Mouse (Mus musculus) G1E-ER4 (cell line): ENCODE results near the gene Trpm4. TPM values are rescaled to one million over a fixed set of nuclear protein-coding genes. Genes with fewer than 3 reads are reported as not detected.

Source experiments
- GATA1 ChIP-seq: IDR thresholded peaks from one replicate; pipeline ENCODE4 v1.8.0; 2012; ENCODE audit warnings: low read length, inconsistent platforms
- polyA plus RNA-seq: library from polyadenylated mRNA; stranded (reverse); fragments of >175 nt; gene quantifications from 2 replicates; pipeline ENCODE4 v1.2.3, GENCODE M21; 2012

The Trpm4 gene
- polyA plus RNA-seq, 1 experiment, result 0.13 TPM

GRCm38 (mm10) chr7:45253806-45254205, 79.8 kb downstream of the Trpm4 start:
- TF ChIP-seq GATA1, result no peak

Other genes starting within 250 kb of the Trpm4 start
- 1.2 and 1.8 TPM in 2 replicates for gene Rcn3, start 241.6 kb downstream of the Trpm4 start, polyA plus RNA-seq
- gene Fcgrt, start 229.9 kb downstream of the Trpm4 start, polyA plus RNA-seq, result 0.04 TPM in 1 of 2 replicates, not detected in the other
- gene Rps11, start 209.3 kb downstream of the Trpm4 start, polyA plus RNA-seq, result 236 and 428 TPM in 2 replicates
- 9,046 and 9,149 TPM in 2 replicates for gene Rpl13a, start 205.0 kb downstream of the Trpm4 start, polyA plus RNA-seq
- gene Gm45713, start 197.5 kb downstream of the Trpm4 start, polyA plus RNA-seq, result 1.5 and 3.9 TPM in 2 replicates
- 47.6 and 56.0 TPM in 2 replicates for gene Flt3l, start 197.3 kb downstream of the Trpm4 start, polyA plus RNA-seq
- gene Pih1d1, start 179.5 kb downstream of the Trpm4 start, polyA plus RNA-seq, result 93.6 and 96.2 TPM in 2 replicates
- 150 and 154 TPM in 2 replicates for gene Aldh16a1, start 179.2 kb downstream of the Trpm4 start, polyA plus RNA-seq
- gene Slc17a7, start 169.8 kb downstream of the Trpm4 start, polyA plus RNA-seq, result 0.06 and 0.09 TPM in 2 replicates
- not detected in 2 replicates for gene Gfy, start 154.2 kb downstream of the Trpm4 start, polyA plus RNA-seq
- gene Pth2, start 152.8 kb downstream of the Trpm4 start, polyA plus RNA-seq, result not detected in 2 replicates
- not detected in 2 replicates for gene Ccdc155, start 128.9 kb downstream of the Trpm4 start, polyA plus RNA-seq
- 0.13 TPM in 1 of 2 replicates, not detected in the other for gene Dkkl1, start 121.6 kb downstream of the Trpm4 start, polyA plus RNA-seq
- gene Tead2, start 118.0 kb downstream of the Trpm4 start, polyA plus RNA-seq, result not detected in 2 replicates
- 96.2 and 133 TPM in 2 replicates for gene Cd37, start 94.7 kb downstream of the Trpm4 start, polyA plus RNA-seq
- gene Slc6a16, start 92.7 kb downstream of the Trpm4 start, polyA plus RNA-seq, result not detected in 2 replicates
- gene Slc6a21, start 56.3 kb downstream of the Trpm4 start, polyA plus RNA-seq, result not detected in 2 replicates
- not detected in 2 replicates for gene Hrc, start 1.5 kb upstream of the Trpm4 start, polyA plus RNA-seq
- gene Ppfia3, start 33.2 kb upstream of the Trpm4 start, polyA plus RNA-seq, result 5.9 and 6.4 TPM in 2 replicates
- 3.0 and 3.6 TPM in 2 replicates for gene Lin7b, start 36.8 kb upstream of the Trpm4 start, polyA plus RNA-seq
- 1,207 and 1,386 TPM in 2 replicates for gene Snrnp70, start 62.0 kb upstream of the Trpm4 start, polyA plus RNA-seq
- gene Kcna7, start 71.9 kb upstream of the Trpm4 start, polyA plus RNA-seq, result not detected in 2 replicates
- gene Ntf5, start 79.9 kb upstream of the Trpm4 start, polyA plus RNA-seq, result 0.03 and 0.04 TPM in 2 replicates
- gene Lhb, start 87.0 kb upstream of the Trpm4 start, polyA plus RNA-seq, result not detected in 2 replicates
- gene Gys1, start 101.1 kb upstream of the Trpm4 start, polyA plus RNA-seq, result 28.8 TPM in 2 replicates
- gene Ruvbl2, start 104.3 kb upstream of the Trpm4 start, polyA plus RNA-seq, result 887 and 1,231 TPM in 2 replicates
- gene Ftl1, start 126.1 kb upstream of the Trpm4 start, polyA plus RNA-seq, result 11,844 and 12,759 TPM in 2 replicates
- gene Bax, start 133.1 kb upstream of the Trpm4 start, polyA plus RNA-seq, result 407 and 498 TPM in 2 replicates
- 1.7 and 2.0 TPM in 2 replicates for gene Tulp2, start 148.1 kb upstream of the Trpm4 start, polyA plus RNA-seq
- gene Gm45808, start 153.0 kb upstream of the Trpm4 start, polyA plus RNA-seq, result not detected in 2 replicates
- 0.29 and 0.49 TPM in 2 replicates for gene Dhdh, start 155.0 kb upstream of the Trpm4 start, polyA plus RNA-seq
- 1,038 and 1,233 TPM in 2 replicates for gene Nucb1, start 176.6 kb upstream of the Trpm4 start, polyA plus RNA-seq
- gene Ppp1r15a, start 192.5 kb upstream of the Trpm4 start, polyA plus RNA-seq, result 87.1 and 135 TPM in 2 replicates
- 1.2 and 1.8 TPM in 2 replicates for gene Plekha4, start 192.6 kb upstream of the Trpm4 start, polyA plus RNA-seq
- 10.6 and 11.5 TPM in 2 replicates for gene Hsd17b14, start 221.1 kb upstream of the Trpm4 start, polyA plus RNA-seq
- 83.5 and 192 TPM in 2 replicates for gene Bcat2, start 236.4 kb upstream of the Trpm4 start, polyA plus RNA-seq